Mouse (Mus musculus): ENCODE data around the gene Tbpl1. TPM values are rescaled to one million over a fixed set of nuclear protein-coding genes. Genes with fewer than 3 reads are reported as not detected.
A peak's percentile ranks its signal among the peaks of the same experiment; 100 is the strongest.

Gene Tbpl1
- total and polyA plus RNA-seq, 2 experiments from 2014 or later = 22.4 to 31.2 TPM

DNA sequence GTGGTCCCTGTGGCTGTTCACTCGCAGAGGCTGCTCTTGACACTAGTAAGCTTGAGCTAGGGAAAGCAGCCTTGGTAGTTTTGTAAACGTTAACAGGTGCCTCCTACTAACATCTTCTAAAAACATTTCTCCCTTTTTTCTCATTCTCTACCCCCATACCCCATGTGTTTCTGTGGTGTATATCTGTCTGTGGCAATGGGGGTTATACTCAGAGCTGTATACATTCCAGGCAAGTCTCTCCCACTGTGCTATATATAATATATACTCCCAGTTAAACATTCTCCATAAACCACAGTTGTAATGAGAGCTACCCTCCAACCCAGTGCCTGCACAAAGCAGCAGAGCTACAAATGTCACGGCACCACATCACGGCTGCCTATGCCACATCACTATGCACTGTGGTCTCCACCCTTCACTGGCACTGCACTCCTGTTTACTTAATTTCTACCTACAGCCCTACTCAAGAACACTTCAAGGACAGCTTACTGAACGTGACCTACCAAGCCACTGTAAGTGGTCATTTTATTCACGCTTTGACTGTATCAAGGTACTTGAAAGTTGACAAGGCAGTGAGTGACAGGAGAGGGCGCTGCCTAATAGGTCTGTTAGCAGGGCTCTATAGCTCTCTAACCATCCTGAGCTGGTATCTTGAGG is 23.4 kb downstream of the Tbpl1 start:
- H3K4me3 ChIP-seq (ENCODE audit: low read depth, low read length) = no peak overlapping the region
- peak; percentile 54 for DNase-seq (ENCODE audit: low spot score)
- 48% methylated on average over 7 of the region's 7 CpGs for WGBS

DNA sequence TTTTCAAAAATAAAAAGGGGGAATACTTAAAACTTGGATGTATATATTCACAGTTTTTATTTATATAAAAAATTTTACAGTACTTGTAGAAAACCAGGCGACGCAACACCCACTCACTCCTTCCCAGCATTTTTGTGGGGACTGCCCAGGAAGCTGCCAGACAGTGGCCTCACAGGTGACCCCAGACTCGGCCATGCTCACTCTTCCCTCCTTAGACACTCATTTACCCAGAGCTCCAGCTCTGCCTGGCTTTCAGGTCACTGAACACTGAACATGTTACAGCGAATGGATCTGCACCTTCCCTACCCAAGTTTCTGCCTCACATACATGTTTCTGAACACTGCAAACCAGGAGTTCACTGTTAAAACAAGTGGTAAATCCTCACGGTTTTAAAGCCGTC is 27.9 kb downstream of the Tbpl1 start:
- peaks cover 9% of the 10 kb centered on the region for H3K4me1 ChIP-seq (ENCODE audit: control insufficient read depth, insufficient read depth)
- H3K4me3 ChIP-seq (ENCODE audit: low read depth, low read length) = no peak overlapping the region
- no peak overlapping the region for H3K4me2 ChIP-seq (ENCODE audit: low read depth, low read length)
- no peak for ATAC-seq (ENCODE audit: insufficient read depth, low read depth)
- no peak overlapping the region for H3K9ac ChIP-seq (replicated peaks; ENCODE audit: low read depth, low read length)
- no peak for DNase-seq (ENCODE audit: low spot score)
- 88% methylated on average over 6 of the region's 6 CpGs for WGBS
- peaks cover 39% of the 10 kb centered on the region for H3K36me3 ChIP-seq (replicated peaks; ENCODE audit: control insufficient read depth, insufficient read depth, low read length)
- no peaks in the 10 kb centered on the region for H3K9me3 ChIP-seq (replicated peaks; ENCODE audit: control insufficient read depth, low read length)
- H3K27ac ChIP-seq (ENCODE audit: low read depth) = no peak overlapping the region
- TF ChIP-seq CTCF (IDR thresholded peaks at IDR 0.05; ENCODE audit: low read depth) (no peak), EP300 (IDR thresholded peaks at IDR 0.05; ENCODE audit: low read depth) (no peak)
- H3K27me3 ChIP-seq (ENCODE audit: control insufficient read depth, insufficient read depth, low read length) = no peaks in the 10 kb centered on the region

More for the DNA sequence above, 23.4 kb downstream of the Tbpl1 start:
- no peak overlapping the region for H3K9ac ChIP-seq (replicated peaks; ENCODE audit: low read depth, low read length)
- H3K27ac ChIP-seq (ENCODE audit: low read depth) = 0 out of 2 replicates have a peak overlapping the region, but pooled peaks have one; percentile 3
- TF ChIP-seq CTCF (IDR thresholded peaks at IDR 0.05; ENCODE audit: low read depth) = no peak
- no peak for TF ChIP-seq EP300 (IDR thresholded peaks at IDR 0.05; ENCODE audit: low read depth)
- no peaks in the 10 kb centered on the region for H3K9me3 ChIP-seq (replicated peaks; ENCODE audit: control insufficient read depth, low read length)
- H3K4me1 ChIP-seq (ENCODE audit: control insufficient read depth, insufficient read depth) = 0 out of 2 replicates have a peak, but pooled peaks cover 2% of the 10 kb centered on the region
- H3K27me3 ChIP-seq (ENCODE audit: control insufficient read depth, insufficient read depth, low read length) = no peaks in the 10 kb centered on the region
- ATAC-seq (ENCODE audit: insufficient read depth, low read depth) = peak; percentile 63
- H3K4me2 ChIP-seq (ENCODE audit: low read depth, low read length) = no peak overlapping the region
- peaks cover 45% of the 10 kb centered on the region for H3K36me3 ChIP-seq (replicated peaks; ENCODE audit: control insufficient read depth, insufficient read depth, low read length)

DNA sequence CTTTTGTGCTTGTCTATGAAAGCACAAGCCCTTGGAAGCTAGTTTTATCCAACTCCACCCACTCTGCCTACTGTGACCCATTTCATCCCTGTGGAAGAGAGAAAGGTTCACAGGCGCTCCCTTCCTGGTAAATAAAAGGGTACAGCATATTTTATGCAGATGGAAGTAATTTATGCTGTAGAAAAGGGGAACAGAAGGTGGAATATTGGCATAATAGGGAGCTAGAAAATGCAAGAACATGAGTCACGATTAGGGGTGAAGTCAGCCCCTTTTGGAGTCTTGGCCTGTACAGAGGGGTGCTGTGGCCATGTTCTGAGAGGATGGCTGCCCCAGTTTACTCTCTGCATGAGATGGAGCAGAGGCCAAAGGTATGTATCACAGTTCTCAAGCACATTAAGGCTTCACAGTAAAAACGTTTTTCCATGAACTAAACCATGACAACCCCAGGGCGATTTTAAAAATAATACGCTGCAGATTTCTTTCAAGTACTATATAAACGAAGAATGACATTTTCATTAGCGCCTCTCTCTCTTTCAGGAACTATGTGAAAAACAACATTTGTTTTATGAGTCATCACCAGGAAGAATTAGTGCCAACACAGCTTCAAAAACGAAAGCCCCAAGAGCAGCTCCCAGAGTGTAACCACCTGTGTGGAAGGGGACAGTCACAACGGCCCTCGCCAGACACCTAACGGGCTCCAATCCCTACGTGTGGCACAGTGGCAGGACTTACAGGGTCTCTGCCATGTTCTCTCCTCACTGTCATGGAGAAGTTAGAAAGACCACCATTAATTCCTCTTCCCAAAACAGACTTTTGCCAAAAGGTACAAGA is 30.0 kb downstream of the Tbpl1 start:
- H3K27ac ChIP-seq (ENCODE audit: low read depth) = no peak overlapping the region
- no peak overlapping the region for H3K4me2 ChIP-seq (ENCODE audit: low read depth, low read length)
- peaks cover 7% of the 10 kb centered on the region for H3K4me1 ChIP-seq (ENCODE audit: control insufficient read depth, insufficient read depth)
- peaks cover 25% of the 10 kb centered on the region for H3K36me3 ChIP-seq (replicated peaks; ENCODE audit: control insufficient read depth, insufficient read depth, low read length)
- no peaks in the 10 kb centered on the region for H3K27me3 ChIP-seq (ENCODE audit: control insufficient read depth, insufficient read depth, low read length)
- H3K9ac ChIP-seq (replicated peaks; ENCODE audit: low read depth, low read length) = no peak overlapping the region
- TF ChIP-seq EP300 (IDR thresholded peaks at IDR 0.05; ENCODE audit: low read depth) (no peak), CTCF (IDR thresholded peaks at IDR 0.05; ENCODE audit: low read depth) (no peak)
- ATAC-seq (ENCODE audit: insufficient read depth, low read depth) = no peak
- 75% methylated on average over 12 of the region's 12 CpGs for WGBS
- no peak for DNase-seq (ENCODE audit: low spot score)
- no peaks in the 10 kb centered on the region for H3K9me3 ChIP-seq (replicated peaks; ENCODE audit: control insufficient read depth, low read length)
- no peak overlapping the region for H3K4me3 ChIP-seq (ENCODE audit: low read depth, low read length)

DNA sequence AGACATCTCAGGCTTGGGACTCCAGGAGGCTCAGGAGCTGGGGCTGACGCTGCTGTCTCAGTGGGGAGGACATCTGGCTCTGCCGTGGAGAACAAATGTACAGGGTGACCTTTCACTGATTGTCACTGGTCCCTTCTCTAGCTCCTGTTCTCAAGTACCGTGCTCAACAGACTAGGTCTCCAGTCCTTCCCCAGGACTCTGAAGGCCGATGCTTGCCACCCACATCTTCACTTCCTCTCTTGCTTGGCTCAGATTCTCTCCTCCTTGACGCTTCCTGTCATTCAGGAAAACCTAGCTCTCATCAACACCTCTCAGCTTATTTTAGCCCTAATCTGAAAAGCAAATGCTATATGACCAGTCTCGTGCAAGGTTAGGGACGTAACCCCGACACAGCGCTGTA is 31.0 kb downstream of the Tbpl1 start:
- no peaks in the 10 kb centered on the region for H3K27me3 ChIP-seq (ENCODE audit: control insufficient read depth, insufficient read depth, low read length)
- no peak overlapping the region for H3K4me2 ChIP-seq (ENCODE audit: low read depth, low read length)
- WGBS = 38% methylated on average over 9 of the region's 9 CpGs
- ATAC-seq (ENCODE audit: insufficient read depth, low read depth) (no peak), DNase-seq (ENCODE audit: low spot score) (no peak)
- no peaks in the 10 kb centered on the region for H3K9me3 ChIP-seq (replicated peaks; ENCODE audit: control insufficient read depth, low read length)
- no peak overlapping the region for H3K9ac ChIP-seq (replicated peaks; ENCODE audit: low read depth, low read length)
- H3K27ac ChIP-seq (ENCODE audit: low read depth) = no peak overlapping the region
- peaks cover 20% of the 10 kb centered on the region for H3K36me3 ChIP-seq (replicated peaks; ENCODE audit: control insufficient read depth, insufficient read depth, low read length)
- TF ChIP-seq CTCF (IDR thresholded peaks at IDR 0.05; ENCODE audit: low read depth) (no peak), EP300 (IDR thresholded peaks at IDR 0.05; ENCODE audit: low read depth) (no peak)
- H3K4me1 ChIP-seq (ENCODE audit: control insufficient read depth, insufficient read depth) = peaks cover 7% of the 10 kb centered on the region
- H3K4me3 ChIP-seq (ENCODE audit: low read depth, low read length) = no peak overlapping the region

DNA sequence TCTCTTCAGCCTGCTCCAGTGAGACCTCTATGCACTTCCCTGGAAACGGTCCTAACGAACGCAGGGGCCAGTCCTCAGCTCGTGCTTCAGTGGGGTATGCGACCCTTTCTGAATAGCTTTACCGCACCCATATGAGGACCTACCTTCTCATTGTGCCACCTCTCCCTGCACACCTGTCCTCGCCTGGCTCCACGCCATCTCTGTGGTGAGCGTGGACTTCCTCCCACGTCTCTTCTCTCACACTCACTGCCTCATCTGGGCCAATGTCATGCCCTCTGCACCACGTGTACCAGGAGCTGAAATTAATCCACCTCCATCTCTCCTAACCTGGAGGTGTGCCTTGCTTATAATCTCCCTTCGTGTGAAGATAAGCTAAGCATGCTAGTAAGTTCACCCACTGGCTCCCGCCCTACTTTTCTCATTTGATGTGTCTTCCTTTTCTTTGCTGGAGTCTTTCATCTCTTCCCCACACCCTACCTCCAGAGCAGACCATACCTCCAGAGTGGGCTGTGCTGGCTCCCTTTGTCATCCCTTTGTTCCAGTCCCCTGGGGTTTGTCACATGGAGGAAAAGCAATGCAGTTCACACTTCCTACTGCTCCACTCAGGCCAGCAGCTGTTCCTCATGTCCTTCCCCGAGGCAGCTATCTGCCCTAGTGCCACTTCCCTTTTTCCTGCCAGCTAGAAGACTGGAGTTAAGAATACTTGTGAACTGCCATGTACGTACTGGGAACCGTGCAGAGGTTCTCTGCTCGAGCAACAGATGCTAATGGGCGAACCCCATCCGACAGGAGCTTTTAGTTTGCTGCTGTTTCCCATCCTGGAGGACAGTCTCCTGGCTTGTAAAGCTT is 32.0 kb downstream of the Tbpl1 start:
- Histone ChIP-seq H3K36me3 (replicated peaks; ENCODE audit: control insufficient read depth, insufficient read depth, low read length) (peaks cover 13% of the 10 kb centered on the region), H3K4me1 (ENCODE audit: control insufficient read depth, insufficient read depth) (peaks cover 7% of the 10 kb centered on the region), H3K27ac (ENCODE audit: low read depth) (no peak overlapping the region), H3K9me3 (replicated peaks; ENCODE audit: control insufficient read depth, low read length) (no peaks in the 10 kb centered on the region), H3K4me2 (ENCODE audit: low read depth, low read length) (no peak overlapping the region), H3K27me3 (ENCODE audit: control insufficient read depth, insufficient read depth, low read length) (no peaks in the 10 kb centered on the region), H3K4me3 (ENCODE audit: low read depth, low read length) (no peak overlapping the region), H3K9ac (replicated peaks; ENCODE audit: low read depth, low read length) (no peak overlapping the region)
- DNase-seq (ENCODE audit: low spot score) (no peak), ATAC-seq (ENCODE audit: insufficient read depth, low read depth) (no peak)
- 64% methylated on average over 19 of the region's 19 CpGs for WGBS
- TF ChIP-seq EP300 (IDR thresholded peaks at IDR 0.05; ENCODE audit: low read depth) = no peak
- TF ChIP-seq CTCF (IDR thresholded peaks at IDR 0.05; ENCODE audit: low read depth) = no peak

Data from heart, postnatal 0 days (tissue).